Mouse (Mus musculus) bone marrow, adult 2 months (tissue): ENCODE measurements around the gene Scaf4. TPM values are rescaled to one million over a fixed set of nuclear protein-coding genes. Genes with fewer than 3 reads are reported as not detected.
A peak's percentile ranks its signal among the peaks of the same experiment; 100 is the strongest.

Experiments used
- H3K27ac ChIP-seq: fragments of 200-500 bp; 2 replicates; pipeline ENCODE4 v1.5.1; 2012; ENCODE audit warnings: low read depth, mild to moderate bottlenecking, control low read depth, inconsistent platforms, low read length; ENCODE audit not compliant: control insufficient read depth, poor library complexity, insufficient read depth
- H3K4me1 ChIP-seq: fragments of 200-500 bp; 2 replicates; pipeline ENCODE4 v1.6.1; 2011; ENCODE audit warnings: low read length; ENCODE audit not compliant: control insufficient read depth, insufficient read depth
- H3K4me3 ChIP-seq: fragments of 200-500 bp; replicated peaks from 2 replicates; pipeline ENCODE3; 2011; ENCODE audit warnings: mild to moderate bottlenecking, low read depth, low read length, control low read depth; ENCODE audit not compliant: control insufficient read depth
- CTCF ChIP-seq: fragments of 200-500 bp; IDR thresholded peaks from 2 replicates; pipeline ENCODE4 v1.5.1; 2011; ENCODE audit warnings: low read length, control low read depth; ENCODE audit not compliant: control insufficient read depth, insufficient read depth
- POLR2A ChIP-seq: fragments of 200-500 bp; IDR thresholded peaks from 2 replicates; pipeline ENCODE4 v1.6.1; 2011; ENCODE audit warnings: low read depth, mild to moderate bottlenecking, control low read depth, low read length, borderline replicate concordance; ENCODE audit not compliant: control insufficient read depth
- WGBS: fragments of 180-500 bp; shearing (Covaris S2); methylation state at CpG from one replicate; pipeline ENCODE4 v1.1.7; 2018; 5-methylcytosine and 5-hydroxymethylcytosine counted together
- polyA plus RNA-seq: library from polyadenylated mRNA; stranded (reverse); fragments of >200 nt; gene quantifications from 2 replicates; pipeline ENCODE4 v1.2.4, GENCODE M21; 2011; ENCODE audit warnings: low replicate concordance; ENCODE audit not compliant: missing spikeins, insufficient read depth, insufficient read length

The Scaf4 gene
- polyA plus RNA-seq, 1 experiment: 27.2 TPM

DNA sequence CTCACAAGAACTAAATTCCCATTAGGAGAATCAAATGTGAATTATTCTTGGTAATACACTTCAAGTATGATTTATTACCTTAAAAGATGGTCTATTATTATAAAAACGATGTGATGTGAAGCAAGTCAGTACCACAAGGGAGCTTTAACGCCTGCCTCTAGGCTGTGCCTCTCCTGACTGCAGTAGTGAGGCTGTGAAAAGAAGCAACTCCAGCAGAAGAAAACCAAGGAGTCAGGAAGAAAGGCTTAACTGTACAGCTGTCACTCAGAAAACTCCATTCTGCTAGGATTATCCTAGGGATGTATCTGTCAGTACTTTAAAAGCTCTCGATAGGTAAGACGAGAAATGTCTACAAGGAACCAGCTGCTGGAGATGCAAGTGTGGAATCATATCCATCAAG lies 42.4 kb downstream of the Scaf4 start:
- TF ChIP-seq POLR2A: no peak
- TF ChIP-seq CTCF: no peak
- H3K4me3 ChIP-seq: no peak overlapping the region
- no peak overlapping the region for H3K27ac ChIP-seq
- 86% methylated on average over 4 of the region's 4 CpGs for WGBS
- no peaks in the 10 kb centered on the region; the same call in 1 of the 2 replicates for H3K4me1 ChIP-seq

DNA sequence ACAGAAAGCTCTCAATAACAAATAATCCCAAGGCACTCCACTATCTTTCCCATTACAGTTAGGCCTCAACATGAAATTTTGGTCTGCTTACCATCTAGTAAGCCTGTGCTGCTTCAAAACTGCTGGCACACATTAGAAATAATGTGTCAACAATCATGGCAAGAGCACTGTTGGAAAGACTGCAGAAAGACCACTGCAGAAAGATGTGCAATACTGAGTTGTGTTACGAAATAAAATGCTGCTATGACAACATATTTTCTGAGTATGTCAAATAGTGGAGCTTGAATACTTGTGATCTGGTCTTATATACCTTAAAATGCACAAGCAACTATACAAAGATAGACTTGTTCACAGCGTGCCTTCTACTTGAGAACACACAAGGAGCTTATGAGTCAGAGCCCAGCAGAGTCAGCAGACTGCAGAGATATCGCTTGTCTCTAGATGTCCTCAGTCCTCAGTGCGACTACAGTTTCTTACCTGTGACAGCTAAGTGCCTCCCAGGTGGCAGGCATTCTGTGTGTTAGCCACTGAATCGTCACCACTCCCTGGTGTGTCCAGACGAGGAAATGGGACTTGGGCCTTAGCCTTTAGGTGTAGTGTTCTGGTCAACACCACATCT lies 45.1 kb downstream of the Scaf4 start:
- TF ChIP-seq POLR2A (no peak), CTCF (no peak)
- no peak overlapping the region for H3K4me3 ChIP-seq
- WGBS: 77% methylated on average over 6 of the region's 6 CpGs

DNA sequence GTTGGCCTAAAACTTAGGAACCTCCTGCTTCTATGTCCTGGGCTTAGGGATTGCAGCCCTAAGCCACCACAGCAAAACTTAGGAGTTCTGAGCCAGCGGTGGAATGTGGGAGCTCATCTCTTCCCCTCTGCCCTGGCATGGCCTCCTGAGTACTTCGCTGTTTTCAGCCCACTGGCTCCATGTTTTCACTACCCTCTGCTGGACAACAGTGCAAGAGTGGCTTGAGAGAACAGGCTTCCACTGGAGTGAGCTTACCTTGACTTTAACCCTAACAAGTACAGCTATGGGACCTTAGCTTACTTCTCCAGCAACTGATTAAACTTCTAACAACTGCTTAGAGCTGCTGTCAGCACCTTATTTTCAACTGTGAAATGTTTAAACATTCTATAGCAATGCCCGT lies 49.1 kb downstream of the Scaf4 start:
- TF ChIP-seq POLR2A: no peak
- no peak for TF ChIP-seq CTCF
- WGBS: 82% methylated on average over 3 of the region's 3 CpGs
- H3K27ac ChIP-seq: no peak overlapping the region
- no peak overlapping the region for H3K4me3 ChIP-seq
- H3K4me1 ChIP-seq: no peaks in the 10 kb centered on the region; the same call in 1 of the 2 replicates

More for the DNA sequence above, 45.1 kb downstream of the Scaf4 start:
- Histone ChIP-seq H3K4me1 (no peaks in the 10 kb centered on the region; the same call in 1 of the 2 replicates), H3K27ac (no peak overlapping the region)

DNA sequence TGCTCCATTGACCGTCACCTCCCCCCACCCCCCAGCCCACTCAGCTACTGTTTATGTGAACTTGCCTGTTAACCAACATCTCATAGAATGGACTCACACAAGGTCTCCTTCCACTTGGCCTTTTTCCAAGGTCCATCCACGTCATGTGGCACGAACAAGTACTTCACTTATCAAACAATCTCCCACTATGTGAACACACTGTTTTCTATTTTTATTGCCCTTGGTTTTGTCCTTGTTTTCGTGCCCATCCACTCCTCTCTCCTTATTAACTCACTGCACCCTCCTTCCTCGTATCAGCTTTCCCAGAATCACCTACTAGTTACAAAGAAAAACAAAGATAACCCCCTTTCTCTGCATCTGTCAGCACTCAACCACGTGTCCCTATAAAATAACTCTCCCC lies 49.7 kb downstream of the Scaf4 start:
- Histone ChIP-seq H3K4me1 (no peaks in the 10 kb centered on the region; the same call in 1 of the 2 replicates), H3K4me3 (no peak overlapping the region), H3K27ac (no peak overlapping the region)
- TF ChIP-seq POLR2A (no peak), CTCF (no peak)
- 75% methylated on average over 6 of the region's 6 CpGs for WGBS

DNA sequence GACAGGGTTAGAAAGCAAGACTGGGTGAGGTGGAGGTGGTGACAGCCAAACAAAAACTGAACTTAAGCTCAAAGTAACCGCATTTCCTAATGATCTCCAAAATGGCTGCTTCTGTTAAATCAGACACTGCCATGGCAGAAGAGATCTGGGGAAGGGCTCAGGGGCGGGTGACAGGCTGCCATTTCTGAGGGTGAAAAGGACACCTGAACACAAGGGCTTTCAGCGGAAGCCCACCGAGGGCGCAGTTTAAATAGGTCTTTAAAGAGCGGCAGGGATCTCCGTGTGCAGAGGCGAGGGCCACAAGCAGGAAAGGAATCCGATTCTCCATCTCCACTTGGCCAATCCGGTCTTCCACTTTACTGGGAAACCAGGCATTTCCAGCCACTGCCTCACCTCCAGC lies 50.6 kb downstream of the Scaf4 start:
- no peak for TF ChIP-seq POLR2A
- TF ChIP-seq CTCF: no peak
- Histone ChIP-seq H3K27ac (no peak overlapping the region), H3K4me3 (no peak overlapping the region), H3K4me1 (no peaks in the 10 kb centered on the region)
- WGBS: 91% methylated on average over 10 of the region's 10 CpGs

DNA sequence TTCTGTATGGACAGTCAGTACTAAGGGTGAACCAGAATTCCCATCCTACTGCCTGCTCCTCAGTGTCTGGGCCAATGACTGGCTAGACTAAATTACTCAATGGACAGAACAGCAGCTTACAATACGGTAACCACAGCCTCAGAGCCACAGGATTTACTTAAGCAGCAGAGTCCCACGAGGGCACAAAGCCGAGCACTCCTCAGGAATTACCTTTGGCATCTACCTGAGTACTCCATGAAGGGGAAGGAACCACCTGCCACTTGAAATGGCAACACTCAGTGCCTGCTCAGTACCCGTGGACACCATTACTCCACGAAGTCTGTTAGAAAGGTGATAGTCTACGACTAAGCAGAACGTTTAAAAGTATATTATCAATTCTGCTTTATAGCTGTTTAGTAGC lies 53.0 kb downstream of the Scaf4 start:
- H3K27ac ChIP-seq: no peak overlapping the region
- no peak overlapping the region for H3K4me3 ChIP-seq
- no peaks in the 10 kb centered on the region for H3K4me1 ChIP-seq
- 84% methylated on average over 7 of the region's 7 CpGs for WGBS
- TF ChIP-seq CTCF: no peak
- TF ChIP-seq POLR2A: no peak

DNA sequence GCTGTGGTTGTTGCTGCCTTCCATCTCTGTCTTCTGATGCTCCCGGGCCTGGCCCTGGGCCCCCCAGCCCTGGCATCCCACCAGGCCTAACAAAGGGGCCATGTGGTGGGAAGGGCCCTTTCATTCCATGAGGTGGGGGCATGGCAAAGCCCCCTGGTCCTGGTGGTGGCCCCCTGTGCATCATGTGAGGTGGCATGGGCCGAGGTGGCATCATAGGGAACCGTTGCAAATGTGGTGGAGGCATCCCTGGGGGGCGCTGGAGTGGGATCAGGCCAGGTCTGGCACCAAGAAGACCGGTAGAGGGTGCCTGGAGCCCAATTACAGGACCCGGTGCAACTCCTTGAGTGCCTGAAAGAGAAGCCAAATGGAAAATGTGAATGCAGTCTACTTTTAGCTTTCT lies 54.4 kb downstream of the Scaf4 start:
- Histone ChIP-seq H3K27ac (no peak overlapping the region), H3K4me3 (no peak overlapping the region), H3K4me1 (no peaks in the 10 kb centered on the region)
- WGBS: 89% methylated on average over 6 of the region's 6 CpGs
- no peak for TF ChIP-seq POLR2A
- no peak for TF ChIP-seq CTCF

DNA sequence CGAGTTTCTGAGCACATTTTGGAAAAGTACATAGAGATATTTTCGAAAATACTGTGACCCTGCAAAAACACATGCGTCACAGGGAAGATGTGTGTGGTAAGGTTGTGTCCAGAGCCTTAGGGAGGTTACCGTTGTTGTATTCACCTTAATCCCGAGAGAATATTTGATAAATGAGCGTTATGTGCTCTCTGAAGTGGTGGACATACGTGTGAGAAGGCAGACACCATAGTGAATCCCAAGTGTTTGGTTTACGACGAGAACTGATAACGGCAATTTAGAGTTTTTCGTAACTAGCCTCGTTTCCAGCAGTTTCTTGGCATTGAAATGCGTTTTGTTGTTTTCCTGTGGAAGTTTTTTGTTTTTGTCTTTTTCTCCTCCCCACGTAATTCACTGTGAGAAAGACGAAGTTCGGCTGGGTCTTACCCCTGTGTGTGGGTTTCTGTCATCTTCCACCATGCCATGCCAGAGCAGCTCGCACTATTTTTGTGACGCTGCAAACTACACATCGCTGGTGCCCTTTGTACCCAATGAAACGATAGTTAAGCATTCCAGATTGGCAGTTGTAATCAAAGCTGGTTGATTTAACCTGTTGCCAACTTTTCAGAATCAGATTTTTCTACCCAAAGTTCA lies 62.7 kb downstream of the Scaf4 start:
- Histone ChIP-seq H3K4me3 (peak overlapping the region; percentile 95), H3K4me1 (peaks cover 1% of the 10 kb centered on the region; the same call in 1 of the 2 replicates), H3K27ac (peak overlapping the region; percentile 69)
- TF ChIP-seq POLR2A (no peak), CTCF (no peak)
- WGBS: under 1% methylated on average over 20 of the region's 20 CpGs

DNA sequence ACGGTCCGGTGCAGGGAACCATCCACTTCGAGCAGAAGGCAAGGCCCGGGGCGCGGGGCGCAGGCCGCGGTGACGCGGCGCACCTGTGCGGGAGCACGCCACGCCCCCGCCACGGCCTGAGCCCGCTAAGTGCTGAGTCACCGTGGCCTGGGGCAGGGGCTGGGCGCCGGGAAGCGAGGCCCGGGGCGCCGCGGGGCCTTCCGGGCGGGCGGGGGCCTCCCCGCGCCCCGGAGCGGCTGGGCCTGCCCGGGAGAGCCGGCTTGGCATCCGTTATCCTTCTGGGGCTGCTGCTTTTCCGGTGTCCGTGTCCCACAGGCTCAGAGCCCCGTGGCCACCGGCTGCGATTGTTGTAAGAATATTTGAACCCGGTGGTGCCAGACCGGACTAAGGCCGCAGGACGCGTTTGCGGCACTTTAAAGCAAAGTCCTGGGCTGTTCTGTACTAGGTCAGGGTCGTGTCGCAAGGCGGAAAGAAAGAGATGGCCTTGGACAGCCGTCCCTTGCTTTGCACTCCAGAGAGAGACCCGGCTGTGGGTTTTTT lies 63.3 kb downstream of the Scaf4 start:
- H3K4me1 ChIP-seq: peaks cover 1% of the 10 kb centered on the region; the same call in 1 of the 2 replicates
- TF ChIP-seq CTCF (no peak), POLR2A (no peak)
- H3K27ac ChIP-seq: peak overlapping the region; percentile 69
- under 1% methylated on average over 52 of the region's 52 CpGs for WGBS
- H3K4me3 ChIP-seq: peak overlapping the region; percentile 95
